Mouse (Mus musculus) embryonic facial prominence, embryonic 14.5 days (tissue): ENCODE measurements around the gene Igfbp6. TPM values are rescaled to one million over a fixed set of nuclear protein-coding genes. Genes with fewer than 3 reads are reported as not detected.
A peak's percentile ranks its signal among the peaks of the same experiment; 100 is the strongest.

ENCODE experiments used
- ATAC-seq: fragments of 200-750 bp; cut with Nextera tagmentation; 2 replicates; pipeline ENCODE4 v1.8.0; 2017; ENCODE audit warnings: low read depth, moderate number of reproducible peaks, moderate TSS enrichment
- DNase-seq: peaks from one replicate; pipeline ENCODE4 v3.0.0-alpha.2; 2015; ENCODE audit warnings: low spot score
- H3K27ac ChIP-seq: fragments of 300-500 bp; sonication (generic); replicated peaks from 2 replicates; pipeline ENCODE4 v1.5.1; 2014; ENCODE audit warnings: low read depth, mild to moderate bottlenecking, low read length, moderate library complexity
- H3K27me3 ChIP-seq: fragments of 300-500 bp; sonication (generic); replicated peaks from 2 replicates; pipeline ENCODE4 v1.6.1; 2014; ENCODE audit warnings: low read length; ENCODE audit not compliant: control insufficient read depth, insufficient read depth
- H3K36me3 ChIP-seq: fragments of 300-500 bp; sonication (generic); 2 replicates; pipeline ENCODE4 v1.6.1; 2014; ENCODE audit warnings: low read length, mixed read lengths; ENCODE audit not compliant: control insufficient read depth, insufficient read depth
- H3K4me1 ChIP-seq: fragments of 300-500 bp; sonication (generic); 2 replicates; pipeline ENCODE4 v1.6.1; 2014; ENCODE audit warnings: antibody characterized with exemption, low read length; ENCODE audit not compliant: control insufficient read depth, insufficient read depth
- H3K4me2 ChIP-seq: fragments of 300-500 bp; sonication (generic); 2 replicates; pipeline ENCODE4 v1.6.1; 2014; ENCODE audit warnings: low read depth, mild to moderate bottlenecking, low read length, moderate library complexity, mixed read lengths
- H3K4me3 ChIP-seq: fragments of 300-500 bp; sonication (generic); 2 replicates; pipeline ENCODE4 v1.5.1; 2014; ENCODE audit warnings: low read depth, mild to moderate bottlenecking, low read length
- H3K9ac ChIP-seq: fragments of 300-500 bp; sonication (generic); 2 replicates; pipeline ENCODE4 v1.6.1; 2014; ENCODE audit warnings: low read depth, mild to moderate bottlenecking, low read length, moderate library complexity, mixed read lengths
- H3K9me3 ChIP-seq: fragments of 300-500 bp; sonication (generic); 2 replicates; pipeline ENCODE4 v1.6.1; 2016; ENCODE audit warnings: low read length; ENCODE audit not compliant: control insufficient read depth
- WGBS: fragments of 180-500 bp; shearing (Covaris S2); extraction: QIAGEN DNeasy Blood & Tissue Kit; methylation state at CpG from one replicate; pipeline ENCODE4 v1.1.7; 2014; 5-methylcytosine and 5-hydroxymethylcytosine counted together
- polyA plus RNA-seq: library from polyadenylated mRNA; unstranded; fragments of >200 nt; fragmentation: Nextera tagmentation; extraction: Ambion mirVana; gene quantifications from 2 replicates; pipeline ENCODE4 v1.2.1, GENCODE M21; 2014

Igfbp6 gene
- polyA plus RNA-seq, 1 experiment from 2014 or later: 20.1 TPM

- peaks cover 46% of the 10 kb centered on the region for H3K36me3 ChIP-seq
- H3K9ac ChIP-seq: no peak overlapping the region
- 79% methylated on average over 16 of the region's 16 CpGs for WGBS
- H3K4me2 ChIP-seq: no peak overlapping the region
- H3K4me1 ChIP-seq: no peaks in the 10 kb centered on the region
- no peak for ATAC-seq
- H3K9me3 ChIP-seq: peaks cover 9% of the 10 kb centered on the region; the same call in 1 of the 2 replicates
- H3K4me3 ChIP-seq: no peak overlapping the region
- H3K27ac ChIP-seq: no peak overlapping the region
- no peaks in the 10 kb centered on the region for H3K27me3 ChIP-seq
- DNase-seq: no peak
Observed at GRCm38 (mm10) chr15:102175736-102176319, 31.7 kb downstream of the Igfbp6 start.

DNA sequence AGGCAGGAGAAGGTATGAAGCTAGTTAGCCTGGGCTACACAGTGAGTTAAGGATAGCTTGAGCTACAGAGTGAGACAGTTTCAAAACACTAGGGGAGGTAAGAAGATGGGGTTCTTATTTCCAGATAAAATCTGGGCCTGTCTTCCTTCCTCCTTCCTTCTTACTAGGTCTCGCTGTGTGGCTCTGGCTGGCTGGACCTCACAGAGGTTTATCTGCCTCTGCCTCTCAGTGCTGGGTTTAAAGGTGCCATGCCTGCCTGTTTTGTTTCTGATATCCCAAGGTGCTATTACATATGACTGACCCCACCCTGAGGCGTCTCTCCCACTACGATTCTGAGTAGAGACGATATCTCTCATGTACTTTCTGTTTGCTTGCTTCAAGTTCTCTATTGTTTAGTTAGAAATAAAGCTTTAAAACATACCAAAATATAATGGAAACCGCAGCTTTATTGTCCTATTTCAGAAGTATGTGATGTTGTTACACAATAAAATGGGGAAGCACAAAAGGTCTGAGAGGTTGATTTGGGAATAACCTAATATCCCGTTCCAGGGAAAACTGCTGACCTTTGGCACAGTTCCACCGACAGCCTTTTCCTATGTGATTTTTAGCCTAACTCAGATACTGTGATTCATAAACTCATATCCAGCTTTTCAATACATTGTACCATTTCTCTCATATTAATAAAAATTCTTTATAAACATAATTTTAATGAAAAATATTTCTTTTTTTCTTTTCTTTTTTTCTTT is 32.6 kb downstream of the Igfbp6 start:
- WGBS: 85% methylated on average over 7 of the region's 7 CpGs
- H3K36me3 ChIP-seq: peaks cover 43% of the 10 kb centered on the region
- no peaks in the 10 kb centered on the region for H3K4me1 ChIP-seq

GRCm38 (mm10) chr15:102177417-102177816 is 33.3 kb downstream of the Igfbp6 start:
- Histone ChIP-seq H3K4me3 (no peak overlapping the region), H3K9ac (no peak overlapping the region), H3K4me2 (no peak overlapping the region), H3K36me3 (peaks cover 43% of the 10 kb centered on the region), H3K27me3 (no peaks in the 10 kb centered on the region), H3K4me1 (no peaks in the 10 kb centered on the region), H3K9me3 (peaks cover 9% of the 10 kb centered on the region; the same call in 1 of the 2 replicates), H3K27ac (no peak overlapping the region)
- no peak for ATAC-seq
- 85% methylated on average over 7 of the region's 8 CpGs for WGBS
- DNase-seq: no peak

More for the DNA sequence above, 32.6 kb downstream of the Igfbp6 start:
- H3K4me3 ChIP-seq: no peak overlapping the region
- H3K4me2 ChIP-seq: no peak overlapping the region
- no peak overlapping the region for H3K27ac ChIP-seq
- H3K9me3 ChIP-seq: peaks cover 9% of the 10 kb centered on the region; the same call in 1 of the 2 replicates
- H3K9ac ChIP-seq: no peak overlapping the region
- no peak for ATAC-seq
- no peak for DNase-seq
- no peaks in the 10 kb centered on the region for H3K27me3 ChIP-seq

DNA sequence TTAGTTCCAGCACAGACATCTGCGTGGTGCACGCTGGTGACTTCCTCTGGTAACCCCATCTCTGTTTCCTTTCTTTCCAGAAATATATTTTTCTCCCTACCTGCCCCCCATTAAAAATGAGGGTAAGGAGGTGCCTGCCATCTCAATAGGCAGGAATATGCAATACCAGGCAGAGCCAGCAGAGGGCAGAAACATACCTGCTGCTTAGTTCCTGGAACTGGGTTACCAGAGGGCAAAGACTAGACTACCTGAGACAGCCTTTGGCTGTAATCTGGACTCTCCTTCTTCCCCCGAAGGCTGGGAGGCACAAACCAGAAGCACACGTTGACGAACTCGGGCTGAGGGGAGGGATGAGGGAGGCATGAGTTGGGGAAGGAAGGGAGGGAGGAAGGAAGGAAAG is 34.1 kb downstream of the Igfbp6 start:
- Histone ChIP-seq H3K4me3 (no peak overlapping the region), H3K9me3 (peaks cover 9% of the 10 kb centered on the region; the same call in 1 of the 2 replicates), H3K9ac (no peak overlapping the region), H3K27me3 (no peaks in the 10 kb centered on the region), H3K36me3 (peaks cover 50% of the 10 kb centered on the region), H3K4me2 (no peak overlapping the region), H3K4me1 (no peaks in the 10 kb centered on the region), H3K27ac (no peak overlapping the region)
- peak; percentile 61 for DNase-seq
- peak; percentile 39; the same call in 1 of the 2 replicates for ATAC-seq
- 15% methylated on average over 6 of the region's 6 CpGs for WGBS

DNA sequence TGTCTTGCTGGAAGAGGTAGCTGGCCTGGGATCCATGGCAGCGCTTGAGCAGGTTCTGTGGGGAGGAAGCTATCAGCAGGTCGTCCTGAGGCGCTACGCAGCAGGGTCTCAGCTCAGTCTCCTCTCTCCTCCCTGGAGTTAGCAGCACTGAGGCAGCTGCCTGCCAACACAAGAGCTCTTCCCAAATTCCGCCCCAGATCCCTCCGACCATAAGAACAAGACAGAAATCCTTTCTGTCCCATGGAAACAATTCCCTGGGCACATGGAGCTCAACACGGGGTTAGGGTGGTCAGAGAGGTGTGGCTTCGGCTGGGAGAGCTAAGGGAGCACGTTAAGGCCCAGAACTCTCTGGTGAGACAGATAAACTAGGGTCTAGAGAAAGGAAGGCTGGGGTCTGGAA is 34.9 kb downstream of the Igfbp6 start:
- Histone ChIP-seq H3K27me3 (no peaks in the 10 kb centered on the region), H3K4me2 (no peak overlapping the region), H3K36me3 (peaks cover 57% of the 10 kb centered on the region), H3K9me3 (peaks cover 9% of the 10 kb centered on the region; the same call in 1 of the 2 replicates), H3K27ac (no peak overlapping the region), H3K4me3 (no peak overlapping the region), H3K4me1 (no peaks in the 10 kb centered on the region), H3K9ac (no peak overlapping the region)
- ATAC-seq: no peak
- DNase-seq: no peak
- 81% methylated on average over 9 of the region's 9 CpGs for WGBS

- no peak overlapping the region for H3K9ac ChIP-seq
- H3K4me2 ChIP-seq: no peak overlapping the region
- H3K4me1 ChIP-seq: no peaks in the 10 kb centered on the region
- DNase-seq (no peak), ATAC-seq (no peak)
- no peak overlapping the region for H3K4me3 ChIP-seq
- WGBS: 90% methylated on average over 14 of the region's 14 CpGs
- peaks cover 54% of the 10 kb centered on the region for H3K36me3 ChIP-seq
- H3K9me3 ChIP-seq: 0 out of 2 replicates have a peak, but pooled peaks cover 2% of the 10 kb centered on the region
- no peaks in the 10 kb centered on the region for H3K27me3 ChIP-seq
- no peak overlapping the region for H3K27ac ChIP-seq
Observed at GRCm38 (mm10) chr15:102179924-102180323, 35.8 kb downstream of the Igfbp6 start.

GRCm38 (mm10) chr15:102183076-102183475 is 38.9 kb downstream of the Igfbp6 start:
- H3K4me1 ChIP-seq: no peaks in the 10 kb centered on the region
- no peak overlapping the region for H3K4me3 ChIP-seq
- no peak overlapping the region for H3K9ac ChIP-seq
- ATAC-seq: peak; percentile 24; the same call in 1 of the 2 replicates
- no peaks in the 10 kb centered on the region for H3K9me3 ChIP-seq
- H3K36me3 ChIP-seq: peaks cover 67% of the 10 kb centered on the region
- H3K27me3 ChIP-seq: no peaks in the 10 kb centered on the region
- DNase-seq: no peak
- H3K27ac ChIP-seq: no peak overlapping the region
- 46% methylated on average over 3 of the region's 3 CpGs for WGBS
- H3K4me2 ChIP-seq: no peak overlapping the region

- no peak overlapping the region for H3K9ac ChIP-seq
- H3K27ac ChIP-seq: no peak overlapping the region
- no peaks in the 10 kb centered on the region for H3K4me1 ChIP-seq
- H3K4me3 ChIP-seq: no peak overlapping the region
- no peaks in the 10 kb centered on the region for H3K9me3 ChIP-seq
- WGBS: 78% methylated on average over 11 of the region's 11 CpGs
- DNase-seq: no peak
- no peak overlapping the region for H3K4me2 ChIP-seq
- no peaks in the 10 kb centered on the region for H3K27me3 ChIP-seq
- ATAC-seq: no peak
- peaks cover 48% of the 10 kb centered on the region for H3K36me3 ChIP-seq
Observed at GRCm38 (mm10) chr15:102186239-102186638, 42.1 kb downstream of the Igfbp6 start.
